Mouse (Mus musculus): Measurements from ENCODE around the gene Tmem30a.

Tmem30a gene

DNA sequence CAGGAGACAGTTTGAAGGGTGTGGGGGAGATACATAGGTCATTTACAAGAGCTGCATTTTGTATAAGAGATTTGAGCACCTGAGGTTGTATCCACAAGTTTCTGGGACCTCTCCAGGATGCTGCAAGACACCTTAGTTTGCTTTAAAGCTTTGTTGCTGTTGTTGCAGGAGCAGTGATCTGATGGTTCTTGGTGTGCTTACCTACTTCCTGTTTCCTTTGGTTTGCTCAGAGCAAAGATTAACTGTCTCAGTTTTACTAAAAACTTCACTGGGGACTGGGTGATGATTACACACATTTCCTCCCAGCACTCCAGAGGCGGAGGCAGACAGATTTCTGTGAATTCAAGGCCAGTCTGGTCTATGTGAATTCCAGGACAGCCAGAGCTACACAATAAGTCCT lies 1.8 kb upstream of the Tmem30a start:
- no peak for DNase-seq (ENCODE audit: low spot score)

DNA sequence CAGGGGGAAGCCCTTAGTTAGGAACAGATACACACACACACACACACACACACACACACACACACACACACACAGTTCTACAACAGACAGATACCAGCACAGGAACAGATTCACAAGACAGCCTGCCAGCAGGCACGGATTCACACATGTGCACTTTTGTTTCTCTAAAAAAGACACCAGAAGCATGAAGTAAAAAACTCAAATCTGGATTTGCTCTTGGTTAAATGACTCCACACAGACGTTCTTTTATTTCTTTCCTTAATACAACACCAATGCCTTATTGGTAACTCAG lies 7.6 kb downstream of the Tmem30a start:
- no peak for DNase-seq (ENCODE audit: low spot score)

DNA sequence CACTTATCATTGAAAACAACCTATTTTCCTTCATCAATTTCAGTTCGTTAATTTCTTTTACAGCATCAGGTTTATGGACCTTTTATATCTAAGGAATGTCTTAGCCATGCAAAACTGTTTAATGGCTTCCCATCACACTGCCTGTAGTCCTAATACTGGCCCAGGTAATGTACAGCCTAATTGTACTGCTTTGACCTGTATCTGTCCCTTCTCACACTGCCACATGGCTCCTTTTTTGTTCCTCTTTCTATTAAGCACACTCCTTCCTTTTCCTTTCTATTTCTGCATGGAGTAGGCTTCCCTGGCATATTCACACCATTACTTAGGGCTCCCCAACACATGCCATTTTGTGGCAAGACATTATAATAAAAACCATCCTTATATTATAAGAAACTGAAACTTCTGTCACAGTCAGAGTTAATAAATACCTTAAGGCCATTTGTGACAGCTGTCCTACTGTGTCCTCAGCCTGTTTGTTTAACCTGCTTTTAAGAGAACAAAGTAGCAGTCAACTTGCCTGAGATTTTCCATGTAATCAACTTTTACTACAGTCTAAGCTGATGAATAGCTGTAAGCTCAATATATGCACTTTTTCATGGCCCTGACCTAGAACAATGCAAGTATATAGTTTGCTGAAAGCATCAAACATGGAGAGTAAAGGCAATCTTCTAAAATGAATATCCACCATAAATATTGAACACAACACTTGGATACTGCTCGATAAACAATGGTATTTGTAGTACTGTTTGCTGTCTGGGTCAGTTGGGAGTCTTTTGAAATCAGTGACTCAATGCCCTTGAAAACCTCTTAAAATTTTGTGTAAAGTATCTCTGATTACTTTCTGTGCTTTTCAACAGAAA lies 8.1 kb downstream of the Tmem30a start:
- no peak for DNase-seq (ENCODE audit: low spot score)

GRCm38 (mm10) chr9:79784439-79784838 lies 8.9 kb downstream of the Tmem30a start:
- no peak for DNase-seq (ENCODE audit: low spot score)

DNA sequence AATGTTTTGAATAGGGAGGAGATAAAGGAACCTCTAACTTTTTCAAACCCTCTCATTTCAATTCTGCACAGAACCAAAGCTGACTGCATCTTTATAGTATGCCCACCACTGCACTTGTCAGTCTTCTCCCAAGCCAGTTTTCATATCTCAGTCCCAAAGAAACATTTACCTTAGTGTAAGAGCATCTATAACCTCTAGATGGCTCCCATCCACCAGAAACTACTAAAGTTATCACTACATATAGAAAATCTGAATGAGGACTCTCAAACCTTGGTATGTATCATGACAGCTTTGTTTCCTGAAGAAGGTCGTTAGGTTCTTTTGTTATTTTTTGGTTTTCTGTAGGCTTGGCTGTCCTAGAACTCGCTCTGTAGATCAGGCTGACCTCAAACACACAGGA lies 14.0 kb downstream of the Tmem30a start:
- no peak for DNase-seq (ENCODE audit: low spot score)

- DNase-seq (ENCODE audit: low spot score), result no peak
These were observed 26.2 kb downstream of the Tmem30a start for GRCm38 (mm10) chr9:79766991-79767545.

- DNase-seq (ENCODE audit: low spot score), result no peak
These were observed 28.0 kb downstream of the Tmem30a start for GRCm38 (mm10) chr9:79765329-79765728.

- no peak for DNase-seq (ENCODE audit: low spot score)
These were observed 30.8 kb downstream of the Tmem30a start for GRCm38 (mm10) chr9:79762519-79762918.

- DNase-seq (ENCODE audit: low spot score), result no peak
These were observed 33.2 kb downstream of the Tmem30a start for GRCm38 (mm10) chr9:79760076-79760475.

DNA sequence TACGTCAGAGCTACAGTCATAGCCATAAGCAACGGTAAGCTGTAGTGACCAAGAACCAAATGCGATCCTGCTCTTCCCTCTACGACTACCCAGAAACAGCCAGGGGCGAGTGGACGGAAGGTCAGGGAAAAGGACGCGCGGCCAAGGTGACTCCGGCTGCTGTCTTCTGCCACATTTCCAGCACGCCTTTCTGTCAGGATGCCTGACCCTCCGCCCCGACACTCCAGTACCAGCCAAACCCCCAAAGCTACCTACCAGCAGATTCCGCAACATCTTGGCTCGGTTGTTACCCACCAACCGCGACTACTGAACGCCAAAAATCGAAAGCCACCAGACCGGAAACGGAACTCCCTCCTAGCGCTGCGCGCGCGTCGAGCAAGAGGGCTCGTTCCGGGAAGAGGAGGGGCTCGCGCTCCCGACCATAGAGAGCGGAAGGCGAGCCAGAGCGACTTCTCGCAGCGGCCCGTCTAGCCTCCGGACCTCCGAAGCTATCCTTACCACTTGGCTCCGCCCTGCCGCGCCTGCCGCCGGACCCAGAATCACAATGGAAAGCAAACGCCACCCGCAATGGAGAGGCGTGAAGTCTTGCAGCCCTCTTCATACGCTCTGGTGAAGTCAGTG lies 33.8 kb downstream of the Tmem30a start, which contains the start of gene Cox7a2:
Cox7a2 (minus strand) TSS at position 494 of the 621 bp plus-strand sequence.
- DNase-seq (ENCODE audit: low spot score), result peak; percentile 92

DNA sequence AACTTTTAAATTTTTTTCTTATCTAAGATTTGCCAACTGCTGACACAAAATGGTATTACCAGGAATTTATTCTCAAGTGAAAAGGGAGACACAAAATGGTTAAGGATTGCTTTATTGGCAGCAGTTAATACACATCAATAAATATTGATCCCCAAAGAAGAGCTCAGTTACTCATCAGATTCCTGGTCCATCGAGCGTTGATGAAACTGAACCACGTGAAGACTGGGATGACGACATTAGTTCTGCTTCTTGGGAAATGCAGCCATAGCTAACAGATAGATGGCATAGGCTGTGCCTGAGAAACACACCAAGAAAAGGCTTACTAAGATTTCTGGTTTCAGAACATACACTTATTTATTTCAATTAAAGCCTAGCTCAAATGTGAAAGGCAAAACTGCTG lies 38.0 kb downstream of the Tmem30a start:
- no peak for DNase-seq (ENCODE audit: low spot score)

DNA sequence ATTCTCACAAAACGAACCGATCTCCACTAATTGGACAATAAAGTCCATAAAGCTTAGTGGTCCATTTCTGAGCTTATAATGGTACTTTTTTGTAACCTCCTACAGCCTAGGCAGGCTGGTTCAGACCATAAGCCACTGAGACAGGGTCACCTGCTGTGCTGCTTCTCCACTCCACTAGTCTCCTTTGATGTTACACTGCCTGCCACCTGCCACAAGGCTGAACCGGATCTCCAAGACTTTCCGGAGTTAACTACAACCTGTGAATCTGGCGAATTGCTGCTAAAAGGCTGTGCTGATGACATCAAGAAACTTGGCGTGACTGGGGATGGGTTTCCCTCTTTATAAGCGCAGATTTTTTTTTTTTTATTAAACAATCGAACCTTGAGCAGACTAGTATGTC lies 41.5 kb downstream of the Tmem30a start:
- DNase-seq (ENCODE audit: low spot score), result no peak

- no peak for DNase-seq (ENCODE audit: low spot score)
These were observed 42.6 kb downstream of the Tmem30a start for GRCm38 (mm10) chr9:79750709-79751108.

GRCm38 (mm10) chr9:79745036-79745435 lies 48.3 kb downstream of the Tmem30a start:
- DNase-seq (ENCODE audit: low spot score), result no peak

GRCm38 (mm10) chr9:79735608-79736007 lies 57.7 kb downstream of the Tmem30a start:
- no peak for DNase-seq (ENCODE audit: low spot score)

- DNase-seq (ENCODE audit: low spot score), result no peak
These were observed 63.0 kb downstream of the Tmem30a start for GRCm38 (mm10) chr9:79730301-79730700.

DNA sequence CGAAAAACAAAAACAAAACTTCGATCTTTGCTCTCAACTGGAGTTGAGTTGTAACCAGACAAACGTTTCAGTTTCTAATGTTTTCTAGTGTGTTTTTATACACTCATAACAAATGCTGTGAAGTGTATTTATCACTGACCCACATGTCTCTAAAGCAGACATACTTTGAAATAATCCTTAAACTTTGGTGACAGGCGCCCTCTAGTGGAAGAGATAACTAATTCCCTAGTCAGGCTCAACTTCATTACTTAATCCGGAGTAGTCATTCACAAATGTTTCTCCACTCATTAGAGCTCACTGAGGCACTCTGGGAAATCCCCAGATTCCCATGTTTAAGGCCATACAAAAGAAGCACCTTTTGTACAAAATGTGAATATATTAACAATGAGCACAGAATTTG lies 70.2 kb downstream of the Tmem30a start:
- no peak for DNase-seq (ENCODE audit: low spot score)

DNA sequence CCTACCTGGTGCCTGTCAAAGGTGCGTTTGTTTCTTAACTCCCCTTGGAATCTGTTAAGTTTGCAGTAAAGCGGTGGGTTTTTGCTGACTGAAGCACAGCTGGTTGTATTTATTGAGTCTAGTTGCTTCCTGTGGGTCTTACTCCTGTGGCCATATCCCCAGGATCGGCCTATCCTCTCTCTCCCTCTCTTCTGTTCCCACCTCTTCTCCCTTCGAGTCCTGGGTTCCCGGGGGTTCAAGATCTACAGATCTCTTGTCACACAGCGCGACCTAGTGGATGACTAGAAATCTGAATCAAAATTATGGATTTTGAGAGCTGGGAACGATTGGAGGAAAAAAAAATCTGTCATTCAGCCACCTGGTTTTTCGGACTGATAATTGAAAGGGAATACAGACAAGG lies 72.3 kb downstream of the Tmem30a start:
- DNase-seq (ENCODE audit: low spot score), result no peak

- DNase-seq (ENCODE audit: low spot score), result no peak
These were observed 73.2 kb downstream of the Tmem30a start for GRCm38 (mm10) chr9:79720143-79720542.

DNA sequence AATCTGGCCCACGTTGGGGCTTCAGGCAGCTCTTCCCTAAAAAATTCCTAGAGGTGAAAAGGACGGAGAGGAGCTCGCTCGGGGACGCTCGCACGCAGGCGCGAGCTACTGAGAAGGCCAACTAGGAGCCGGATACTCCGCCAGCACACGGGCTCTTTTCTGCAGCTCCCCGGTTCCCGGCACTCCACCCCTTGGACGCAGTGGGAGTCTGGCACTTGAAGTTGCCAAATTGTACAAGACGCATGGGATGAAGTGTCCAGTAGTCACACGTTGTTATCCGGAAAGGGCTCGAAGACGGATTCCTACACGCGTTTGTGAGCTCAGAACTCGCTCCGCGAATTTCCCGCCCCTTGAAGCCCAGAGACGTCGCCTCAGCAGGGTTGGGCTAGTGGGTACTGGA lies 73.9 kb downstream of the Tmem30a start:
- DNase-seq (ENCODE audit: low spot score), result no peak
